Mouse (Mus musculus) hindbrain, embryonic 11.5 days (tissue): ENCODE data around the gene Tspan9. TPM values are rescaled to one million over a fixed set of nuclear protein-coding genes. Genes with fewer than 3 reads are reported as not detected.

Experiments used
- ATAC-seq: fragments of 200-750 bp; cut with Nextera tagmentation; 2 replicates; pipeline ENCODE4 v1.8.0; 2017; ENCODE audit warnings: mild to moderate bottlenecking, moderate TSS enrichment, moderate library complexity; ENCODE audit not compliant: low FRiP score
- DNase-seq: peaks from one replicate; pipeline ENCODE4 v3.0.0-alpha.2; 2015; ENCODE audit warnings: low spot score
- H3K27ac ChIP-seq: fragments of 300-500 bp; sonication (generic); 2 replicates; pipeline ENCODE4 v1.5.1; 2014; ENCODE audit warnings: mild to moderate bottlenecking, low read depth, low read length
- H3K27me3 ChIP-seq: fragments of 300-500 bp; sonication (generic); 2 replicates; pipeline ENCODE4 v1.6.1; 2014; ENCODE audit warnings: mild to moderate bottlenecking, low read length, moderate library complexity, mixed read lengths; ENCODE audit not compliant: control insufficient read depth, insufficient read depth
- H3K36me3 ChIP-seq: fragments of 300-500 bp; sonication (generic); 2 replicates; pipeline ENCODE4 v1.6.1; 2014; ENCODE audit warnings: mild to moderate bottlenecking, low read length, moderate library complexity, mixed read lengths; ENCODE audit not compliant: control insufficient read depth, insufficient read depth
- H3K4me1 ChIP-seq: fragments of 300-500 bp; sonication (generic); replicated peaks from 2 replicates; pipeline ENCODE4 v1.6.1; 2014; ENCODE audit warnings: low read length, mixed read lengths; ENCODE audit not compliant: control insufficient read depth, insufficient read depth
- H3K4me2 ChIP-seq: fragments of 300-500 bp; sonication (generic); replicated peaks from 2 replicates; pipeline ENCODE4 v1.6.1; 2014; ENCODE audit warnings: mild to moderate bottlenecking, low read depth, low read length
- H3K4me3 ChIP-seq: fragments of 300-500 bp; sonication (generic); 2 replicates; pipeline ENCODE4 v1.5.1; 2014; ENCODE audit warnings: low read depth, low read length
- H3K9ac ChIP-seq: fragments of 300-500 bp; sonication (generic); 2 replicates; pipeline ENCODE4 v1.6.1; 2014; ENCODE audit warnings: low read depth, low read length
- H3K9me3 ChIP-seq: fragments of 300-500 bp; sonication (generic); 2 replicates; pipeline ENCODE4 v1.6.1; 2016; ENCODE audit warnings: low read length; ENCODE audit not compliant: control insufficient read depth
- WGBS: fragments of 180-500 bp; shearing (Covaris S2); extraction: QIAGEN DNeasy Blood & Tissue Kit; methylation state at CpG from one replicate; pipeline ENCODE4 v1.1.7; 2014; 5-methylcytosine and 5-hydroxymethylcytosine counted together
- polyA plus RNA-seq: library from polyadenylated mRNA; unstranded; fragments of >200 nt; fragmentation: Nextera tagmentation; extraction: Ambion mirVana; gene quantifications from 2 replicates; pipeline ENCODE4 v1.2.1, GENCODE M21; 2014

Tspan9 gene
- polyA plus RNA-seq, 1 experiment from 2014 or later: 46.2 TPM

DNA sequence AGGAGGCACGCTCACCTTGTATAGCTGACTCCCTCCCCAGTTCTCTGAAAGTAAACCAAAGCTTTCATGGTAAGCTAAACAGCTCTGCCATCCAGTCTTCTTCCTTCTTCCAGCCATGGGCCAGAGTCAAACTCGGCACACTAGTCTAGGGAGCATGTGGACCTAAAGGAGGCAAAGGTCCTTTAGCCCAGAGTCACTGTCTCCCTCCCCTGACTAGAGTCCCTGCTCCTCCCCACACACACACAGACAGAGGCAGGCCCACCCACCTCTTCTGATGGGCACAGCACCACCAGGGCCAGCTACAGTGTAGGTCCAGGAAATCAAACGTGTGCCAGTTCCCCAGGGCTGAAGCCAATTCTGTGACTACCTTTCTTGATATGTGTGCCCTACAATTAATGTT lies 16.1 kb downstream of the Tspan9 start:
- H3K9me3 ChIP-seq: no peaks in the 10 kb centered on the region
- no peak overlapping the region for H3K9ac ChIP-seq
- H3K4me1 ChIP-seq: 0 out of 2 replicates have a peak, but pooled peaks cover 4% of the 10 kb centered on the region
- DNase-seq: no peak
- H3K4me3 ChIP-seq: no peak overlapping the region
- WGBS: 89% methylated on average over 3 of the region's 3 CpGs
- H3K36me3 ChIP-seq: no peaks in the 10 kb centered on the region
- no peak overlapping the region for H3K27ac ChIP-seq
- no peak overlapping the region for H3K4me2 ChIP-seq
- H3K27me3 ChIP-seq: no peaks in the 10 kb centered on the region
- no peak for ATAC-seq

DNA sequence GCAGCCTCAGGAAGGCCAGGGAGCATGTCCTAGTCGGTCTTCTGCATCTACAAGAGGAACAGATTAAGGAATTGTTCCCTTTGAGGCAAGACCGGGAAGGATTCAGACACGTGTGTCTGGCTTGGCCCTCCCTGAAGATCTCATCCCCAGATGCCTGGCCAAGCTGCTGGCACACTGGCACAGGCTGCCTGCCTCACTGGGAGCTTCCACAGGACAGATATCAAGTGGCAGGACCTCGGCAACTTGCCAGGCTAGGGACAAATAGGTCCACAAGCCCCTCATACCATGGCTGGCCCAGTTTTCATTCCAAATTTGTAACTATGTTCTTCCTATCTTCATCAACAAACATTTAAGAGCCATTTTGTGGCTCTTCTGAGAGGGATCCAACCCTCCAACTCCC lies 16.5 kb downstream of the Tspan9 start:
- no peak overlapping the region for H3K9ac ChIP-seq
- no peak overlapping the region for H3K27ac ChIP-seq
- 69% methylated on average over 4 of the region's 4 CpGs for WGBS
- no peak overlapping the region for H3K4me2 ChIP-seq
- DNase-seq: no peak
- no peak for ATAC-seq
- no peaks in the 10 kb centered on the region for H3K9me3 ChIP-seq
- H3K36me3 ChIP-seq: no peaks in the 10 kb centered on the region
- H3K4me3 ChIP-seq: no peak overlapping the region
- no peaks in the 10 kb centered on the region for H3K27me3 ChIP-seq
- 0 out of 2 replicates have a peak, but pooled peaks cover 4% of the 10 kb centered on the region for H3K4me1 ChIP-seq

DNA sequence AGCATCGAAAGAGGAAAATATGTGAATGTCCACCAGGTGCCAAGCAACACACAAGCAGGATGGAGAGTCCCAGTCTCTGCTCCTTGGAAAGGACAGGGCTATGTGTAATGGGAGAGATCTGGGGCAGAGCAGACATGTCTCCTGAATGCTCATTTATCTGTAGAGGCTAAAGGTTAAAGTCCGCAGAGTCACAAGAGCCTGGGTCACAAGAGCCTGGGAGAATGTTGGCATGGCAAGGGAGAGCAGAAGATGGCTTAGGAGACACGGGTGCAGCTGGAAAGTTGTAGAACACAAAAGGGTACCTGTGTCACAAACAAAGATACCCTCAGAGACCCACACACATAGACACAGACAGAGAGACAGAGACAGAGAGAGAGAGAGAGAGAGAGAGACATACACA lies 17.9 kb downstream of the Tspan9 start:
- no peak for DNase-seq
- Histone ChIP-seq H3K4me2 (no peak overlapping the region), H3K4me3 (no peak overlapping the region), H3K9ac (no peak overlapping the region), H3K36me3 (no peaks in the 10 kb centered on the region), H3K4me1 (0 out of 2 replicates have a peak, but pooled peaks cover 4% of the 10 kb centered on the region), H3K27ac (no peak overlapping the region), H3K27me3 (no peaks in the 10 kb centered on the region), H3K9me3 (no peaks in the 10 kb centered on the region)
- WGBS: 75% methylated on average over 3 of the region's 3 CpGs
- ATAC-seq: no peak

DNA sequence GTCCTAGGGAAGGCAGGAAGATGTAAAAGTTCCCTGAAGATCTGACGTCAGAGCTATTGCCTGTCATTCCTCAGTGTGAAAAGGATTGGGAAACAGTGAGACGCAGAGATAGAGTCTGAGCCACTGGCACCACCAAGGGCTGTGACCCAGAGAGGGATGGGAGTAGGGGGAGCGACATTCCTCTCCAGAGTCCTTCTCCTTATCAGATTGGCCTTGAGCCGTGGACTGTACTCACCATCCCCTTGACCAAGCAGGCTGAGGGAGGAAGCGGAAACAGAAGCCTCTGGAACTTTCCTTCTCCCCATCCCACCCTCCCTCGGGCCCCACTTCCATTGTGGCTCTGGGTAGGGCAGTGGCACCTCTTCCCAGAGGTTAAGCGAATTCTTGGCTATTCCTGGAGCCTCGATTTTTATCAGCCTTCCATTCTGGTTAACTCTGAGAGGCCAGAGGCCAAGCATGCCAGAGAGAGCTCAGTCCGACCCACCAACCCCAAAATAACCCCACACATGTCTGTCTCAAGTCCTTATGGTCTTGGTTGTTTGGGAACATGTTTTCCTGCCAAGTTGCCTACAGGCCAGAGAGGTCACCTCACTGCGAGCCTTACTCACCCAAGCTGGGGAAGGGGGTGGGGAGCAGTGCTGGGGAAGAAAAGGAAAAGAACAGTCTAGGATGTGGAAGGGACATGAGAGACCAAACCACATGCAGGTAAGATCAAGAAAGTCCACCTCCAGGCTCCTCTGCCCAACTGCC lies 19.0 kb downstream of the Tspan9 start:
- no peak overlapping the region for H3K4me3 ChIP-seq
- no peaks in the 10 kb centered on the region for H3K9me3 ChIP-seq
- no peak for DNase-seq
- H3K4me2 ChIP-seq: no peak overlapping the region
- 0 out of 2 replicates have a peak, but pooled peaks cover 2% of the 10 kb centered on the region for H3K4me1 ChIP-seq
- 75% methylated on average over 10 of the region's 10 CpGs for WGBS
- H3K36me3 ChIP-seq: no peaks in the 10 kb centered on the region
- ATAC-seq: no peak
- H3K27ac ChIP-seq: no peak overlapping the region
- no peak overlapping the region for H3K9ac ChIP-seq
- H3K27me3 ChIP-seq: no peaks in the 10 kb centered on the region

DNA sequence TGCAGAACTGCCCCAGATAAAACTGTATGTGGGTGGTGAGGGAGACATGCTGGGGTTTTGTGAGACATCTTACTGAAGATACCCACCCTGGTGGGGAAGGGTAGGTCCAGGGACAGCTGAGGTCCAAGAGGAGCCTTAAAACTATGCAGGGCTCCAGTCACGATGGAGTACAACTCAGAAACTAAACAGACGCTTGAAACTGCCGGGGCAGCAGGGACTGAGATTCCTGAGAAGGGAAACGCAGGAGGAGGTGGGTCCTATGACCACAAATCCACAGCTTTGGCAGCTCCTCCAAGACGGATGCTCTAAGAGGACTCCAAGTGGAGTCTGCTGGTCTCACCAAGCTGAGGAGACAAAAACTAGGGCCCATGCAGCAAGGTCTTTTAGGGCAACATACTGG lies 21.3 kb downstream of the Tspan9 start:
- H3K4me1 ChIP-seq: no peaks in the 10 kb centered on the region
- H3K9ac ChIP-seq: no peak overlapping the region
- H3K36me3 ChIP-seq: no peaks in the 10 kb centered on the region
- no peak for DNase-seq
- 64% methylated on average over 5 of the region's 5 CpGs for WGBS
- no peak for ATAC-seq
- no peaks in the 10 kb centered on the region for H3K27me3 ChIP-seq
- H3K4me2 ChIP-seq: no peak overlapping the region
- H3K9me3 ChIP-seq: no peaks in the 10 kb centered on the region
- H3K27ac ChIP-seq: no peak overlapping the region
- no peak overlapping the region for H3K4me3 ChIP-seq

DNA sequence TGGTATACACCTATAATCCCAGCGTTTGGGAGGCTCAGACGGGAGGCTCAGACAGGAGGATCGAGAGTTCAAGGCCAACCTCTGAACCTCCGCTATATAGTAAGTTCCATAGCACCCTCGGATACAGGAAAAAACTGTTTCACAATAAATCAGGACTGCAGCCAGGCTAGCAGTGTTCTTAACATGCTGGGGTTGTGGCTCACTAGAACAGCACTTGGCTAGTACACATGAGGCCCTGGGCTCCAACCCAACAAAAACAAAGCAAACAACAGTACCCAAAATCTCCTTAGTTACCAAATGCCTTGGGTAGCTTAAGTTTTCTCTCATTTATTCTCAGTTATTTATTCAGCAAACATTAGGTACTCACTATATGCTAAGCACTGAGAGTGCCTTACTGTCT lies 21.7 kb downstream of the Tspan9 start:
- H3K36me3 ChIP-seq: no peaks in the 10 kb centered on the region
- DNase-seq (no peak), ATAC-seq (no peak)
- no peak overlapping the region for H3K27ac ChIP-seq
- H3K9ac ChIP-seq: no peak overlapping the region
- 87% methylated on average over 5 of the region's 5 CpGs for WGBS
- H3K27me3 ChIP-seq: no peaks in the 10 kb centered on the region
- no peak overlapping the region for H3K4me2 ChIP-seq
- H3K9me3 ChIP-seq: no peaks in the 10 kb centered on the region
- no peaks in the 10 kb centered on the region for H3K4me1 ChIP-seq
- H3K4me3 ChIP-seq: no peak overlapping the region

DNA sequence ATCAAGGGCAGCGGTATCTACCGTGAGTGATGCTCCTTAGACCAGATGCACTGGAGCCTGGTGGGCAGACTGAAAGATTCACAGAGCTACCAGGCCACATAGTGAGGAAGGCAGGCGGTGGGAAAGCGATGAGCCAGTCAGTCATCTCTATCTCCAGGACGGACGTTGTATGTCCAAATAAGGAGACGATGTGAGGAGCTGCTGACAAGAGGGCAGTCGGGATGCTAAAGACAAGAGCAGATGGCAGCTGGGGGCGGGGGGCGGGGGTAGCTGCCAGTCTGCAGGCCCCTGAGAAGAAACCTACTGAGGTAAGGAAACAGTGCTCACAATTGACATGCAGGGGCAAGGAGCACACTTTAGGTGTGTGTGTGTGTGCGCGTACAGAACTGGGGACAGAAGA lies 22.6 kb downstream of the Tspan9 start:
- H3K27ac ChIP-seq: no peak overlapping the region
- WGBS: 58% methylated on average over 12 of the region's 12 CpGs

DNA sequence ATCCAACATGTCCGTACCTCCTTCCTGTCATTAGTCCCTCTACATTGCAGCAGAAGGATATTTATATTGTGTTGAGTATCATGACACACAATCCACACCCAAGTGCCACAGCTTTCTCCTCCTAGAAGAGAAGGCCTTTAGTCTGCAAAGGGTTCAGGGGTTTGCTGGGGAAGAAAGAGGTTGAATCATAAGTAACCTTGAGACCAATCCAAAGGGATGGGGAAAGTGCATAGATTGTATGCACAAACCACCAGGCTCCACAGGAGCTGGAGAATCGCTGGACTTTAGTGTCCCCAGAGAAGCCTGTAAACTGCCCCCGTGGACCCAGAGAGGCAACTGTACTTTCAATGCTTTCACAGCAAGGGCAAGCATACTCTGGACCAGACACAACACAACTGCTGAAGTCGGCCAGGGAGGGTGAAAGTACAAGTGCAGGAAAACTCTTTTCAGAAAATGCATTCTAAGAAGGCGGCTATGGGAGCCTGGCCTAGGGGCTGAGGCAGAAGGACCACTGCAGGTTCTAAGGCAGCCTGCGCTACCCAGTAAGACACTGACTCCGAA lies 24.6 kb downstream of the Tspan9 start:
- Histone ChIP-seq H3K9ac (no peak overlapping the region), H3K36me3 (no peaks in the 10 kb centered on the region), H3K4me2 (no peak overlapping the region), H3K9me3 (no peaks in the 10 kb centered on the region), H3K4me3 (no peak overlapping the region), H3K27me3 (no peaks in the 10 kb centered on the region), H3K27ac (no peak overlapping the region), H3K4me1 (0 out of 2 replicates have a peak, but pooled peaks cover 2% of the 10 kb centered on the region)
- no peak for ATAC-seq
- WGBS: 94% methylated on average over 7 of the region's 7 CpGs
- DNase-seq: no peak

More for the DNA sequence above, 22.6 kb downstream of the Tspan9 start:
- H3K9me3 ChIP-seq: no peaks in the 10 kb centered on the region
- no peak overlapping the region for H3K4me2 ChIP-seq
- ATAC-seq (no peak), DNase-seq (no peak)
- H3K9ac ChIP-seq: no peak overlapping the region
- no peaks in the 10 kb centered on the region for H3K4me1 ChIP-seq
- no peaks in the 10 kb centered on the region for H3K27me3 ChIP-seq
- no peak overlapping the region for H3K4me3 ChIP-seq
- no peaks in the 10 kb centered on the region for H3K36me3 ChIP-seq
